Mouse (Mus musculus) G1E (cell line): ENCODE measurements around the gene Lyrm9.

Experiments
- CTCF ChIP-seq: IDR thresholded peaks from 2 replicates; pipeline ENCODE4 v1.5.1; 2012; ENCODE audit warnings: low read depth, low read length, inconsistent platforms, mixed read lengths
- GATA1 ChIP-seq: IDR thresholded peaks from 2 replicates; pipeline ENCODE4 v1.6.1; 2012; ENCODE audit warnings: borderline replicate concordance, low read length, inconsistent platforms, mixed read lengths
- GATA2 ChIP-seq: IDR thresholded peaks from 2 replicates; pipeline ENCODE4 v1.6.1; 2012; ENCODE audit warnings: low read depth, low read length, inconsistent platforms, borderline replicate concordance
- POLR2AphosphoS5 ChIP-seq: IDR thresholded peaks from 2 replicates; pipeline ENCODE4 v1.6.1; 2012; ENCODE audit warnings: low read depth, low read length, inconsistent platforms; ENCODE audit not compliant: insufficient replicate concordance
- TAL1 ChIP-seq: conservative IDR thresholded peaks from 2 replicates; pipeline ENCODE4 v1.6.1; 2012; ENCODE audit warnings: low read depth, low read length, inconsistent platforms, mixed read lengths

GRCm38 (mm10) chr11:78863898-78864297, 37.5 kb downstream of the Lyrm9 start:
- no peak for TF ChIP-seq CTCF
- no peak for TF ChIP-seq TAL1
- TF ChIP-seq GATA1, result no peak
- no peak for TF ChIP-seq POLR2AphosphoS5
- TF ChIP-seq GATA2, result no peak
